Mouse (Mus musculus) midbrain, embryonic 15.5 days (tissue): ENCODE measurements around the gene Col28a1. TPM values are rescaled to one million over a fixed set of nuclear protein-coding genes. Genes with fewer than 3 reads are reported as not detected.
"Not testable (repeated sequence)": the region's sequence is repeated elsewhere in the genome, so short reads cannot be mapped to it uniquely, and the experiment has no call there.

Experiments
- ATAC-seq: fragments of 200-750 bp; cut with Nextera tagmentation; replicated peaks from 2 replicates; pipeline ENCODE4 v1.8.0; 2017; ENCODE audit warnings: moderate TSS enrichment
- H3K27ac ChIP-seq: fragments of 300-500 bp; sonication (generic); 2 replicates; pipeline ENCODE4 v1.5.1; 2015; ENCODE audit warnings: mild to moderate bottlenecking, inconsistent platforms
- H3K27me3 ChIP-seq: fragments of 300-500 bp; sonication (generic); replicated peaks from 2 replicates; pipeline ENCODE4 v1.6.1; 2015; ENCODE audit warnings: inconsistent platforms
- H3K36me3 ChIP-seq: fragments of 300-500 bp; sonication (generic); replicated peaks from 2 replicates; pipeline ENCODE4 v1.6.1; 2015; ENCODE audit warnings: inconsistent platforms
- H3K4me1 ChIP-seq: fragments of 300-500 bp; sonication (generic); 2 replicates; pipeline ENCODE4 v1.6.1; 2015; ENCODE audit warnings: inconsistent platforms
- H3K4me2 ChIP-seq: fragments of 300-500 bp; sonication (generic); 2 replicates; pipeline ENCODE4 v1.6.1; 2015; ENCODE audit warnings: inconsistent platforms, mild to moderate bottlenecking, moderate library complexity
- H3K4me3 ChIP-seq: fragments of 300-500 bp; sonication (generic); 2 replicates; pipeline ENCODE4 v1.5.1; 2015; ENCODE audit warnings: mild to moderate bottlenecking, inconsistent platforms
- H3K9ac ChIP-seq: fragments of 300-500 bp; sonication (generic); 2 replicates; pipeline ENCODE4 v1.6.1; 2015; ENCODE audit warnings: mild to moderate bottlenecking, inconsistent platforms
- H3K9me3 ChIP-seq: fragments of 300-500 bp; sonication (generic); 2 replicates; pipeline ENCODE4 v1.6.1; 2016; ENCODE audit warnings: inconsistent platforms
- WGBS: fragments of 180-500 bp; shearing (Covaris S2); methylation state at CpG from one replicate; pipeline ENCODE4 v1.1.7; 2015; ENCODE audit warnings: mixed read lengths; 5-methylcytosine and 5-hydroxymethylcytosine counted together
- polyA plus RNA-seq: library from polyadenylated mRNA; unstranded; fragments of >200 nt; fragmentation: Nextera tagmentation; extraction: Ambion mirVana; gene quantifications from 2 replicates; pipeline ENCODE4 v1.2.1, GENCODE M21; 2015

Gene Col28a1
- polyA plus RNA-seq, 1 experiment from 2014 or later = 0.92 TPM

GRCm38 (mm10) chr6:8067124-8067523 lies 125.3 kb downstream of the Col28a1 start:
- no peak overlapping the region for H3K4me2 ChIP-seq
- 96% methylated on average over 3 of the region's 3 CpGs for WGBS
- no peaks in the 10 kb centered on the region for H3K9me3 ChIP-seq
- no peaks in the 10 kb centered on the region for H3K27me3 ChIP-seq
- no peak overlapping the region for H3K4me3 ChIP-seq
- H3K4me1 ChIP-seq = no peaks in the 10 kb centered on the region
- H3K36me3 ChIP-seq = no peaks in the 10 kb centered on the region
- no peak overlapping the region for H3K27ac ChIP-seq
- H3K9ac ChIP-seq = no peak overlapping the region
- no peak for ATAC-seq

GRCm38 (mm10) chr6:8066208-8066607 lies 126.2 kb downstream of the Col28a1 start:
- WGBS = 61% methylated on average over 3 of the region's 3 CpGs
- Histone ChIP-seq H3K4me2 (no peak overlapping the region), H3K4me3 (no peak overlapping the region)

DNA sequence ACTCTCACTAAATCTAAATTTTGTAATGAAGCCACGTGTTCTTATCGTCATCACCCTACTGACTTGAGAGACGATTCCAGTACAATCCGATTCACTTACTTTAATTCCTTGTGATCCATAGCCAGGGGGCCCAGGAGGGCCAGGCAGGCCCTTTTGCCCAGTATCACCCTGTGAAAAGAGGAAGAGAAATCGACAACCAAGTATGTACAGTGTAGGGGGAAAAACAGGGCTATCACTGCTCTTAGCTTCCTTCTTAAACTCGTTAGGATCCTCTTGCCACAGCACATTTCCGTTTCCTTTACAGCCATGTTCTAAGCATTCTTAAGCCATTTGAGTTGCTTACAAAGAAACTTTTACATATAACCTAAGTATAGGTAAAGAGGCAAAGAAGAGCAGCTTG lies 133.2 kb downstream of the Col28a1 start:
- Histone ChIP-seq H3K4me2 (no peak overlapping the region), H3K9ac (no peak overlapping the region)
- ATAC-seq = no peak

More at GRCm38 (mm10) chr6:8066208-8066607, 126.2 kb downstream of the Col28a1 start:
- no peak for ATAC-seq
- no peaks in the 10 kb centered on the region for H3K9me3 ChIP-seq
- H3K4me1 ChIP-seq = no peaks in the 10 kb centered on the region
- no peaks in the 10 kb centered on the region for H3K36me3 ChIP-seq
- H3K27me3 ChIP-seq = no peaks in the 10 kb centered on the region
- H3K9ac ChIP-seq = no peak overlapping the region
- H3K27ac ChIP-seq = no peak overlapping the region

GRCm38 (mm10) chr6:8048216-8048615 lies 144.2 kb downstream of the Col28a1 start:
- Histone ChIP-seq H3K4me3 (no peak overlapping the region), H3K4me1 (no peaks in the 10 kb centered on the region), H3K36me3 (no peaks in the 10 kb centered on the region), H3K27ac (no peak overlapping the region), H3K9me3 (no peaks in the 10 kb centered on the region), H3K4me2 (no peak overlapping the region), H3K27me3 (no peaks in the 10 kb centered on the region), H3K9ac (no peak overlapping the region)
- no peak for ATAC-seq
- WGBS = 80% methylated on average over 2 of the region's 2 CpGs

More for the DNA sequence above, 133.2 kb downstream of the Col28a1 start:
- no peaks in the 10 kb centered on the region for H3K36me3 ChIP-seq
- no peaks in the 10 kb centered on the region for H3K4me1 ChIP-seq
- no peak overlapping the region for H3K27ac ChIP-seq
- no peaks in the 10 kb centered on the region for H3K9me3 ChIP-seq
- no peaks in the 10 kb centered on the region for H3K27me3 ChIP-seq
- no peak overlapping the region for H3K4me3 ChIP-seq
- 86% methylated on average over 7 of the region's 7 CpGs for WGBS

GRCm38 (mm10) chr6:8046446-8046845 lies 146.0 kb downstream of the Col28a1 start:
- no peaks in the 10 kb centered on the region for H3K27me3 ChIP-seq
- ATAC-seq = no peak
- no peak overlapping the region for H3K4me3 ChIP-seq
- no peaks in the 10 kb centered on the region for H3K9me3 ChIP-seq
- 74% methylated on average over 4 of the region's 4 CpGs for WGBS
- H3K36me3 ChIP-seq = no peaks in the 10 kb centered on the region
- H3K9ac ChIP-seq = no peak overlapping the region
- H3K27ac ChIP-seq = no peak overlapping the region
- no peak overlapping the region for H3K4me2 ChIP-seq
- H3K4me1 ChIP-seq = no peaks in the 10 kb centered on the region

DNA sequence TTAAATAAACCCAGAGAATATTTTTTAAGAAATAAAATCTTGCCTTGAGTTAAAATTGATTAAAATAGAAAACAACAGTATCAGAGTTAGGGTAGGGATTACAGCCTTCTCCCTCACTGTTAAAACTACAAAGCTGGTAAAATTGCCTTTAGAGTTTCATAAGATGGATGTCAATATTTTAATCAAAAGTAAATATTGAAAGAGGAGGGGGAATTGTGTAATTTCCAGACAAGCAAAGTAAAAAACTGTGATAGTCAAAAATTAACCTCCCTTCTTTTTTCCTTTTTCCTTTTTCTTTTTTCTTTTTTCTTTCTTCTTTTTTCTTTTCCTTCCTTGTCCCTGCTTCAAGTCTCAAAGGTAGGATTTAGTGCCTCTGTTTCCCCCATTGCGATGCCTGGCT lies 146.6 kb downstream of the Col28a1 start:
- 90% methylated on average over 1 of the region's 1 CpGs for WGBS
- Histone ChIP-seq H3K36me3 (no peaks in the 10 kb centered on the region), H3K4me3 (no peak overlapping the region), H3K27me3 (no peaks in the 10 kb centered on the region), H3K4me2 (no peak overlapping the region), H3K27ac (no peak overlapping the region), H3K9ac (no peak overlapping the region), H3K9me3 (no peaks in the 10 kb centered on the region), H3K4me1 (no peaks in the 10 kb centered on the region)
- no peak for ATAC-seq

GRCm38 (mm10) chr6:8028711-8029110 lies 163.7 kb downstream of the Col28a1 start:
- Histone ChIP-seq H3K4me3 (no peak overlapping the region), H3K9ac (no peak overlapping the region), H3K36me3 (no peaks in the 10 kb centered on the region), H3K27ac (no peak overlapping the region), H3K27me3 (no peaks in the 10 kb centered on the region), H3K4me2 (no peak overlapping the region), H3K4me1 (no peaks in the 10 kb centered on the region), H3K9me3 (no peaks in the 10 kb centered on the region)
- WGBS = 76% methylated on average over 4 of the region's 4 CpGs
- ATAC-seq = no peak

DNA sequence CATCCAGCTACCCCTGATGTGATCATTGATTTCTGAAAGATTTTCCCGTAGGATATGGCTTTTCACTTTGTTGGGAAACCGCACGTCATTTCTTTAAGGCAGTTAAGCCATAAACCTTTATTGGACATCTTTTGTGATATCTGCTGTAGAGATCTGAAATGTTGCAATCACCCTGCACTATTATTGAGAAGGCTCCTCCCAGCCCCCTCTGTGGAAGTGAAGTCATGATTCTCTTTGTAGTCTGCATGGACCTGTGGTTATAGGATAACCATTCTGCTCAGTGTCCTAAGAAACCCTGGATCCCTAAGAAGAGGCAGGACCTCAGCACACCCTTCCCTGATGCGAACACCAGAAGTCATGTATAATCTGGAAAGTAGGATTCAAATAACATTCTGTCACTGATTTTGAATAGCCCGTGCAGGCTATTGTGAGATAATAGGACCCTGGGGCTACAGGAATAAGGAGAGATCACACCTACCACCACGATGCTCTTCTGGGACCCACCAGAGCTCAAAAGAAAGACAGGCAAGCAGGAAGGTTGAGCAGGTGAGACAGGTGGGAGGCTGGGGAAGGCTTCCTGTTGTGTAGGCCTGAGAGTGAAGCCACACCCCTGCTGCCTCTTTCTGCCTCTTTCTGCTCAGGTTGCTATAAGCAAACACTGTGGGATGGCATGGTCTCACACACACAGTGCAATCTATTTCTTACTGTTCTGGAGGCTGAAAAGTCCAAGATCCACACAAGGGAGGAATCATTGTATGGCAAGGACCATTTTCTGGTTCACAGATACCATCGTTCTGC lies 166.9 kb downstream of the Col28a1 start:
- H3K36me3 ChIP-seq = no peaks in the 10 kb centered on the region
- H3K4me2 ChIP-seq = no peak overlapping the region
- no peak overlapping the region for H3K27ac ChIP-seq
- no peaks in the 10 kb centered on the region for H3K9me3 ChIP-seq
- H3K4me1 ChIP-seq = no peaks in the 10 kb centered on the region
- ATAC-seq = no peak
- no peak overlapping the region for H3K4me3 ChIP-seq
- 89% methylated on average over 7 of the region's 7 CpGs for WGBS
- no peak overlapping the region for H3K9ac ChIP-seq
- H3K27me3 ChIP-seq = no peaks in the 10 kb centered on the region

GRCm38 (mm10) chr6:8023527-8023926 lies 168.9 kb downstream of the Col28a1 start:
- H3K4me1 ChIP-seq = no peaks in the 10 kb centered on the region
- no peak overlapping the region for H3K27ac ChIP-seq
- H3K9ac ChIP-seq = no peak overlapping the region
- H3K27me3 ChIP-seq = no peaks in the 10 kb centered on the region
- no peak overlapping the region for H3K4me3 ChIP-seq
- ATAC-seq = no peak
- H3K9me3 ChIP-seq = no peaks in the 10 kb centered on the region
- H3K4me2 ChIP-seq = no peak overlapping the region
- 86% methylated on average over 3 of the region's 3 CpGs for WGBS
- H3K36me3 ChIP-seq = no peaks in the 10 kb centered on the region

GRCm38 (mm10) chr6:7994736-7995135 lies 197.7 kb downstream of the Col28a1 start:
- WGBS = 60% methylated on average over 4 of the region's 4 CpGs
- Histone ChIP-seq H3K4me1 (no peaks in the 10 kb centered on the region), H3K36me3 (no peaks in the 10 kb centered on the region), H3K4me3 (no peak overlapping the region), H3K9ac (no peak overlapping the region), H3K9me3 (no peaks in the 10 kb centered on the region), H3K4me2 (no peak overlapping the region), H3K27ac (no peak overlapping the region), H3K27me3 (no peaks in the 10 kb centered on the region)
- ATAC-seq = peak; percentile 67; the same call in 1 of the 2 replicates

DNA sequence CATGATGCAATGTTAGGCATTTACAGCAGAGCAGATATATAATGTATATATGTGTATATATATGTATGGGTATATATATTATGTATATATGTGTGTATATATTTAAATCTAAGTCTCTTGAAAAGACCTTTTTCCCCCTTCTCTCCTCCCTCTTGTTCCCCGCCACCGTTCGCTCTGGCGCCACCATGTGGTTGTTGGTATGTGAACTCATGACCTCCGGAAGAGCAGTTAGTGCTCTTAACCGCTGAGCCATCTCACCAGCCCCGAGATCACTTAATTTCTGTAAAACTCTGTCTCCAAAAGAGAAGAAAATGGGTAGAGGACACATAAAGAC lies 208.8 kb downstream of the Col28a1 start:
- no peaks in the 10 kb centered on the region for H3K4me1 ChIP-seq
- H3K9ac ChIP-seq = no peak overlapping the region
- H3K4me2 ChIP-seq = peak overlapping the region; percentile 36
- no peaks in the 10 kb centered on the region for H3K9me3 ChIP-seq
- H3K4me3 ChIP-seq = peak overlapping the region; percentile 25; the same call in 1 of the 2 replicates
- no peaks in the 10 kb centered on the region for H3K36me3 ChIP-seq
- ATAC-seq = peak; percentile 54
- H3K27me3 ChIP-seq = no peaks in the 10 kb centered on the region
- no peak overlapping the region for H3K27ac ChIP-seq
- WGBS = 30% methylated on average over 7 of the region's 7 CpGs

DNA sequence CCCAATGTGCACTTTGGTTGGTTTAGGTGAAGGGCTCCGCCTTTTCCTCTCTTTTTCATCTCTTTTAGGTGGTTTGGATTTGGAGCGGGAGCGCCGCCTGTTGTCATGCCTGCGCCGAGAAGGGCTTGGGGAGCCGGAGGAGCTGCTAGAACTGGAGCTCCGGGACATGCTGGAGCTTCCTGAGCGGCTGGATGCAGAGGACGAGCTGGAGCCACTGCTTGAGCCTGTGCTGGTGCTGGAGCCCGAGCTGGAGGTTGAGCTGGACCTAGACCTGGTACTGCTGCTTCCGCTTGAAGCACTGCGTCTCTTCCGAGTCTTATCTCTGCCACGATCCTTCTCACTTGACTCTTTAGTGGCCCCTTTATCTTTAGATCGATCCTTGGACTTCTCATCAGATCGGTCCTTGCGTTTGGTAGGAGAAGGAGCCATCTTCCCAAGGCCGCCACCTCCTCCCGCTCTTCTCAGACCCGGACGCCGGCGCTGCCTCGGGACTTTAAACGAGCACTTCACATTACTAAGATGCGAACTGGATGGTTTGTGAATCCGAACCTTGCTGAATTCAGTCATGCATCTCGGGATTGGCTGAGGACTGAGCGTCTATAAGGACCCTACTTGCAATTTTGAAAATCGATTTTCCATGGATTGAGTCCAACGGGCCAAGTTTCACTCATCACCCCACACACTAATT lies 209.3 kb downstream of the Col28a1 start:
- WGBS = 66% methylated on average over 32 of the region's 32 CpGs
- H3K4me1 ChIP-seq, H3K9me3 ChIP-seq, H3K9ac ChIP-seq, H3K36me3 ChIP-seq, H3K27ac ChIP-seq, H3K27me3 ChIP-seq: not testable (repeated sequence)
- peak overlapping the region; percentile 25 for H3K4me3 ChIP-seq
- peak; percentile 75 for ATAC-seq
- peak overlapping the region; percentile 36 for H3K4me2 ChIP-seq
